Mouse (Mus musculus): ENCODE results near the gene Gm10577.

- TF ChIP-seq EP300 (IDR thresholded peaks at IDR 0.05; ENCODE audit: low read depth) (no peak), CTCF (IDR thresholded peaks at IDR 0.05; ENCODE audit: low read depth) (peak; percentile 31; the same call in 1 of the 2 replicates)
These were observed 43.0 kb downstream of the Gm10577 start for GRCm38 (mm10) chr4:100977522-100977921.
